Mouse (Mus musculus) ES-E14 (cell line): ENCODE results near the gene Man2b2. TPM values are rescaled to one million over a fixed set of nuclear protein-coding genes. Genes with fewer than 3 reads are reported as not detected.
A peak's percentile ranks its signal among the peaks of the same experiment; 100 is the strongest.

Experiments used
- DNase-seq: peaks from one replicate; pipeline ENCODE4 v3.0.0-alpha.2; 2013; ENCODE audit warnings: low read depth, low spot score
- H3K27ac ChIP-seq: 2 replicates; pipeline ENCODE4 v1.5.1; 2012; ENCODE audit warnings: low read depth, mild to moderate bottlenecking, low read length, moderate library complexity, mixed read lengths; ENCODE audit not compliant: poor library complexity, insufficient read depth, severe bottlenecking
- H3K36me3 ChIP-seq: 2 replicates; pipeline ENCODE4 v1.6.1; 2012; ENCODE audit warnings: mild to moderate bottlenecking, low read length, moderate library complexity, mixed read lengths; ENCODE audit not compliant: control insufficient read depth, poor library complexity, insufficient read depth, severe bottlenecking
- H3K4me1 ChIP-seq, 2 experiments: fragments of 150-350 bp in 1 of 2; sonication (generic) in 1 of 2; 2 replicates each; pipeline ENCODE4 v1.6.1; 2012; ENCODE audit warnings: low read length in 2 of 2, mild to moderate bottlenecking in 1 of 2, mixed read lengths in 1 of 2; ENCODE audit not compliant: control insufficient read depth in 2 of 2, insufficient read depth in 2 of 2, poor library complexity in 1 of 2
- H3K4me3 ChIP-seq, 2 experiments: fragments of 150-350 bp in 1 of 2; sonication (generic) in 1 of 2; 2 replicates each; pipeline ENCODE4 v1.5.1; 2012; ENCODE audit warnings: low read length in 2 of 2, low read depth in 1 of 2, mild to moderate bottlenecking in 1 of 2, mixed read lengths in 1 of 2; ENCODE audit not compliant: insufficient read depth in 1 of 2, poor library complexity in 1 of 2, severe bottlenecking in 1 of 2
- H3K9ac ChIP-seq: 2 replicates; pipeline ENCODE4 v1.6.1; 2012; ENCODE audit warnings: low read depth, mild to moderate bottlenecking, low read length, mixed read lengths; ENCODE audit not compliant: poor library complexity, insufficient read depth, severe bottlenecking
- H3K9me3 ChIP-seq: fragments of 150-350 bp; sonication (generic); 2 replicates; pipeline ENCODE4 v1.6.1; 2012; ENCODE audit warnings: low read depth, mild to moderate bottlenecking, low read length; ENCODE audit not compliant: control insufficient read depth, insufficient read depth
- CHD2 ChIP-seq: IDR thresholded peaks from 2 replicates; pipeline ENCODE4 v1.6.1; 2014; ENCODE audit warnings: mild to moderate bottlenecking, low read depth, low read length, inconsistent platforms
- HCFC1 ChIP-seq: IDR thresholded peaks from 2 replicates; pipeline ENCODE4 v1.6.1; 2012; ENCODE audit warnings: low read length, inconsistent platforms, borderline replicate concordance; ENCODE audit not compliant: insufficient read depth
- MAFK ChIP-seq: IDR thresholded peaks from 2 replicates; pipeline ENCODE4 v1.6.1; 2014; ENCODE audit warnings: mild to moderate bottlenecking, low read depth, low read length, inconsistent platforms; ENCODE audit not compliant: insufficient read depth
- ZC3H11A ChIP-seq: IDR thresholded peaks from 2 replicates; pipeline ENCODE4 v1.6.1; 2012; ENCODE audit warnings: low read depth, mild to moderate bottlenecking, inconsistent platforms, low read length, borderline replicate concordance
- ZNF384 ChIP-seq: IDR thresholded peaks from 2 replicates; pipeline ENCODE4 v1.6.1; 2012; ENCODE audit warnings: low read depth, low read length, inconsistent platforms
- in situ Hi-C, 2 experiments: fragments of 600-800 bp; cut with MboI; formaldehyde crosslinking; loops; one replicate each; pipeline ENCODE4 v1.15.1; 2025; ENCODE audit warnings: low sequenced_read_pairs in 2 of 2, inconsistent platforms in 1 of 2; ENCODE audit not compliant: unreplicated experiment in 2 of 2
- total RNA-seq: library from RNA; depleted of rRNA; stranded (reverse); fragments of 300-350 nt; gene quantifications from 2 replicates; pipeline ENCODE4 v1.2.3, GENCODE M21; 2012

Gene Man2b2
- total RNA-seq, 1 experiment, result 11.6 TPM

DNA sequence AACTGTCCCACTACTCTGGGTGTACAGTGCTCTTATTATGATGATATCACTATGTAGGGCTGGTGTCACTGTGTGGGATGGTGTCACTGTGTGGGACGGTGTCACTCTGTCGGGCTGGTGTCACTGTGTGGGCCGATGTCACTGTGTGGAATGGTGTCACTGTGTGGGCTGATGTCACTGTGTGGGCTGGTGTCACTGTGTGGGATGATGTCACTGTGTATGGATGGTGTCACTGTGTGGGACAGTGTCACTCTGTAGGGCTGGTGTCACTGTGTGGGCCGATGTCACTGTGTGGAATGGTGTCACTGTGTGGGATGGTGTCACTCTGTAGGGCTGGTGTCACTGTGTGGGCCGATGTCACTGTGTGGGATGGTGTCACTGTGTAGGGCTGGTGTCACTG lies 44.4 kb downstream of the Man2b2 start:
- Histone ChIP-seq H3K9me3 (no peaks in the 10 kb centered on the region), H3K4me3 (no peak overlapping the region)
- in situ Hi-C loops, result no loop called here

DNA sequence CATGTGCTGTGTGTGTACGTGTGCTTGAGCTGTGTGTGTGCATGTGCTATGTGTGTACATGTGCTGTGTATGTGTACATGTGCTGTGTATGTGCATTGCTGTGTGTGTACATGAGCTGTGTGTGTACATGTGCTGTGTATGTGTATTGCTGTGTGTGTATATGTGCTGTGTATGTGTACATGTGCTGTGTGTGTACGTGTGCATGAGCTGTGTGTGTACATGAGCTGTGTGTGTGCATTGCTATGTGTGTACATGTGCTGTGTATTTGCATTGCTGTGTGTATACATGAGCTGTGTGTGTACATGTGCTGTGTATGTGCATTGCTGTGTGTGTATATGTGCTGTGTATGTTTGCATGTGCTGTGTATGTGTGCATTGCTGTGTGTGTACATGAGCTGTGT lies 50.9 kb downstream of the Man2b2 start:
- Histone ChIP-seq H3K4me1 (peaks cover 7 to 8% of the 10 kb centered on the region in 2 experiments; a peak in 3 of 4 replicates), H3K27ac (no peak overlapping the region), H3K4me3 (no peak overlapping the region), H3K36me3 (no peaks in the 10 kb centered on the region), H3K9ac (no peak overlapping the region), H3K9me3 (no peaks in the 10 kb centered on the region)
- no peak for DNase-seq
- in situ Hi-C loops, result no loop called here
- TF ChIP-seq CHD2 (no peak), ZNF384 (no peak), ZC3H11A (no peak), HCFC1 (no peak), MAFK (no peak)

More for the DNA sequence above, 44.4 kb downstream of the Man2b2 start:
- Histone ChIP-seq H3K36me3 (no peaks in the 10 kb centered on the region), H3K4me1 (no peaks in the 10 kb centered on the region), H3K9ac (no peak overlapping the region), H3K27ac (no peak overlapping the region)
- TF ChIP-seq ZNF384 (no peak), HCFC1 (no peak), CHD2 (no peak), MAFK (no peak), ZC3H11A (no peak)
- no peak for DNase-seq

DNA sequence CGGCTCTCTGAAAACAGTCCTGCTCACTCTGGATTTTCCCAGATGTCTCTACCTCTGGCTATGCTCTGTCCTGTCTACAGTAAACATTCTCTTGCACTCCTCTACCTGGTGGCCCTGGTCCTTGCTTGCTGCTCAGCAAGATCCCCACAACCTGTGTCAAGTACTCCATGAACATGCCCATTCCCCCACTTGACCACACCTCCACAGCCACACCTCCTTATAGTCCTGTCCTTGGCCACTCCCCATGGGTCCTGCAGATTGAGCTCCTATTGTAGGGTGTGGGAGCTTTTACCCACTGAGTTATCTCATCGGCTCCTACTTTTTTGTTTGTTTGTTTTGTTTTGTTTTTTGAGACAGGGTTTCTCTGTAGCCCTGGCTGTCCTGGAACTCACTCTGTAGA lies 51.6 kb downstream of the Man2b2 start:
- no peak for DNase-seq
- no peaks in the 10 kb centered on the region for H3K36me3 ChIP-seq
- no peak overlapping the region for H3K27ac ChIP-seq
- H3K4me3 ChIP-seq, result no peak overlapping the region
- no peak for TF ChIP-seq HCFC1
- TF ChIP-seq ZC3H11A, result no peak
- no peak for TF ChIP-seq ZNF384
- no peak for TF ChIP-seq CHD2
- no peak for TF ChIP-seq MAFK
- in situ Hi-C loops, result no loop called here
- no peaks in the 10 kb centered on the region for H3K9me3 ChIP-seq
- no peak overlapping the region for H3K9ac ChIP-seq
- peaks cover 7 to 10% of the 10 kb centered on the region in 2 experiments; a peak in 3 of 4 replicates for H3K4me1 ChIP-seq

DNA sequence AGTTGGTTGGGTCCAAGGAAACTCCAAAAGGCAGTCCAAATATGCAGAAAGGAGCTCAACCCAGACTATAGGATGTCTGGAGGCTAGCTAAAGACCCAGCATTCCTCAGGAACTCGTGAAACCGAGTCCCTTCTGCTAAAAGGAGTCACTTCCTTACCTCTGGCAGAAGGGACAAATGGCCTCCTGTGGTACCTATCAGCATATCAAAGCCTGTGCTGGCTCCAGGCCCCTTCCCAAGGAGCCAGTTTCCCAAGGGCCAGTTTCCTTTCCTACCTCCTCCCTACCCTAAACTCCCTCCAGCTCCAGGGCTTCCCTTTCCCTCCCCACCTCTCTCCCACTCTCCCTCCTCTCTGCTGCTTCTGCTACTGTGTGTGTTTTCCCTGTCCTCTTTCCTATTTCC lies 53.3 kb downstream of the Man2b2 start:
- Histone ChIP-seq H3K27ac (no peak overlapping the region), H3K4me1 (peaks cover 7 to 16% of the 10 kb centered on the region in 2 experiments; a peak in 3 of 4 replicates), H3K9ac (no peak overlapping the region), H3K4me3 (no peak overlapping the region), H3K9me3 (no peaks in the 10 kb centered on the region), H3K36me3 (no peaks in the 10 kb centered on the region)
- DNase-seq, result peak; percentile 29
- in situ Hi-C loops, result no loop called here
- TF ChIP-seq MAFK (no peak), CHD2 (no peak), HCFC1 (no peak), ZNF384 (no peak), ZC3H11A (no peak)

DNA sequence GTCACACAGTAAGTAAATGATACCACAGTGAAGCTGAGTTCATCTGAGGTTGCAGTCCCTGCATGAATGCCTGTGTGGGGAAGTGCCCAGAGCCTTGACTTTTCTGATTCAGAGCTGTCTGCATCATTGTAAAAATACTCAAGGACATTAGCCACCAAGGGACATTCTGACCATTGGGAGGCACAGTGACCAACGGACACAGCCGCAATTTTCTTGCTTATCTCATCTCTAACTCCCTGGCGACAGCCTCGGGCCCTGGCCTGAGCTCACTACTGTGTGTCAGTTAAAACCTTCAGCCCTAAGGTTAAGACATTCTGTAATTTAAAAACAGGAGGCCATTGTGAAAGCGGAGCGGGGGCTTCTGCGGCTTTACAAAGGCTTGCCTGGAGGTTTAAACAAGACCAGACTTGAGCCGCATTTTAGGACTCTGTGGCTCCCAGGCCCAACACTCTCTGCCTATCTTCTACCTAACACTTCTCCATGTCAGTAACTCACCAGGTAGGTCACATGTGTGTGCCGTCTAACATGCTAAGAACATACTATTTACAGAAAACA lies 54.4 kb downstream of the Man2b2 start:
- H3K27ac ChIP-seq, result no peak overlapping the region
- TF ChIP-seq CHD2, result no peak
- TF ChIP-seq MAFK, result no peak
- TF ChIP-seq HCFC1, result no peak
- no peak for TF ChIP-seq ZNF384
- no peak for TF ChIP-seq ZC3H11A
- H3K9ac ChIP-seq, result no peak overlapping the region
- no peak overlapping the region for H3K4me3 ChIP-seq
- DNase-seq, result no peak
- H3K36me3 ChIP-seq, result no peaks in the 10 kb centered on the region
- no peaks in the 10 kb centered on the region for H3K9me3 ChIP-seq
- peaks cover 9 to 19% of the 10 kb centered on the region in 2 experiments; a peak in 3 of 4 replicates for H3K4me1 ChIP-seq
- in situ Hi-C loops, result no loop called here
